Mouse (Mus musculus): ENCODE data around the gene Myo9a. TPM values are rescaled to one million over a fixed set of nuclear protein-coding genes. Genes with fewer than 3 reads are reported as not detected.

The Myo9a gene
- total RNA-seq (2023), result 10 to 100 TPM; 16.7 to 21.8 TPM

DNA sequence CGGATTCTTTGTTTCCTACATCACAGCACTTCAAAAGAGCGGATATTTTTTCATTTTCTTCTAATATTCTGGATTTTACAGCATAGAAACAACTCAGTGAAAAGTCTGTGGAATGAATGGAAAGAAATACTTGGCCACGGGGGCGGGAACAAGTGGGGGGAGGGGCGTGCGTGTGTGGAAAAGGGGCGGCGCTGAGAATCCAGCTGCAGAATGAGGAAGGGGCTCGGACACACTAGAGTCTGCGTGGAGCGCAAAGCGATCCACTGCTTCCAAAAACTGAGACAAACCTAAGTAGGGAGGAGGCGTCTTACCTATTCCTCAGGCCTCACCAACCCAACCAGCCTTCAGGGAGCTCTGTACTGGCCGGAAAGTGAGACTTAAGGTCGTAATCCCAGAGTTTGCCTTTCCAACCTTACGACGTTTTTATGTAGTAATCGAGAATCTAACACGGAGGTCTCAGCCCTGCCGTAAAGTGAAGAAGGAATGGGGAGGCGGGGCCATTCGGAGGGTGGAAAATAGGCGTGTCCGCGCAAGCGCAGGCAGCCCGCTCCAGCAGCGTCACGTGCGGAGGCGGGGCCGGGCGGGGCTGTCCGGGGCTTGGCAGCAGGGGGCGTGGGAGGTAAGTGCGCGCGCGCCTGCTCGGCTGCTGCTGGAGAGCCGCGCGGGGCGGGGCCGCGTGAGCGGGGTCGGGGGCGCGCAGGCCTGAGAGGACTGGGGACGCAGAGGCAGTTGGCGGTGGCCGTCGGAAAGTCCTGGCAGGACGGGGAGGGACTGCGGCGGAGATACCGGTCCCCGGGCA, at the start of gene Myo9a, which contains the start of gene Senp8:
Gene Myo9a (plus strand): TSS at position 630 of the 799 bp plus-strand sequence.
Gene Senp8 (minus strand): TSS at position 444 of the 799 bp plus-strand sequence.

GRCm38 (mm10) chr9:59960559-59960958, 209.9 kb downstream of the Myo9a start, which contains the start of gene Nr2e3:
Gene Nr2e3, minus strand, starts transcription at chr9:59960659.

Other genes starting within 250 kb of the Myo9a start
- gene Hexa, start 211.4 kb upstream of the Myo9a start, total RNA-seq (2023), result 10 to 100 TPM; 60.0 to 60.5 TPM
- gene Tmem202, start 211.0 kb upstream of the Myo9a start, total RNA-seq (2023), result 1 to 10 TPM in 1 of 2 experiments, under 1 TPM in 1; 0.65 to 1.4 TPM
- not detected for gene Celf6, start 173.0 kb upstream of the Myo9a start, total RNA-seq (2023)
- gene Parp6, start 133.6 kb upstream of the Myo9a start, total RNA-seq (2023), result 10 to 100 TPM; 69.7 to 76.7 TPM
- 100 to 1,000 TPM; 260 to 261 TPM for gene Pkm, start 94.5 kb upstream of the Myo9a start, total RNA-seq (2023)
- under 1 TPM in 1 of 2 experiments, not detected in 1; 0.36 TPM for gene Gramd2, start 70.8 kb upstream of the Myo9a start, total RNA-seq (2023)
- gene Senp8, start 186 bp upstream of the Myo9a start, total RNA-seq (2023), result 1 to 10 TPM; 2.9 to 3.8 TPM
- not detected for gene Nr2e3, start 209.8 kb downstream of the Myo9a start, total RNA-seq (2023)

All from B cell, adult 67 days (primary cell).